Mouse (Mus musculus) olfactory bulb, adult 2 months (tissue): ENCODE measurements around the gene Fat2. TPM values are rescaled to one million over a fixed set of nuclear protein-coding genes. Genes with fewer than 3 reads are reported as not detected.

Source experiments
- H3K27ac ChIP-seq: fragments of 200-500 bp; 2 replicates; pipeline ENCODE4 v1.5.1; 2012; ENCODE audit warnings: low read depth, low read length; ENCODE audit not compliant: insufficient read depth
- H3K4me1 ChIP-seq: fragments of 200-500 bp; 2 replicates; pipeline ENCODE4 v1.6.1; 2012; ENCODE audit warnings: low read length; ENCODE audit not compliant: control insufficient read depth, insufficient read depth
- H3K4me3 ChIP-seq: fragments of 200-500 bp; 2 replicates; pipeline ENCODE4 v1.5.1; 2012; ENCODE audit warnings: mild to moderate bottlenecking, low read depth, low read length, moderate library complexity; ENCODE audit not compliant: insufficient read depth
- CTCF ChIP-seq: fragments of 200-500 bp; IDR thresholded peaks from 2 replicates; pipeline ENCODE4 v1.5.1; 2012; ENCODE audit warnings: low read depth, mild to moderate bottlenecking, low read length, moderate library complexity; ENCODE audit not compliant: insufficient read depth
- POLR2A ChIP-seq: fragments of 200-500 bp; IDR thresholded peaks from 2 replicates; pipeline ENCODE4 v1.6.1; 2012; ENCODE audit warnings: mild to moderate bottlenecking, low read depth, low read length, moderate library complexity; ENCODE audit not compliant: insufficient read depth
- WGBS: fragments of 180-500 bp; shearing (Covaris S2); methylation state at CpG from one replicate; pipeline ENCODE4 v1.1.7; 2018; 5-methylcytosine and 5-hydroxymethylcytosine counted together
- polyA plus RNA-seq: library from polyadenylated mRNA; stranded (reverse); fragments of >200 nt; gene quantifications from 2 replicates; pipeline ENCODE4 v1.2.4, GENCODE M21; 2012; ENCODE audit warnings: low replicate concordance; ENCODE audit not compliant: missing spikeins, insufficient read depth, insufficient read length

Gene Fat2
- polyA plus RNA-seq = not detected in 2 replicates

DNA sequence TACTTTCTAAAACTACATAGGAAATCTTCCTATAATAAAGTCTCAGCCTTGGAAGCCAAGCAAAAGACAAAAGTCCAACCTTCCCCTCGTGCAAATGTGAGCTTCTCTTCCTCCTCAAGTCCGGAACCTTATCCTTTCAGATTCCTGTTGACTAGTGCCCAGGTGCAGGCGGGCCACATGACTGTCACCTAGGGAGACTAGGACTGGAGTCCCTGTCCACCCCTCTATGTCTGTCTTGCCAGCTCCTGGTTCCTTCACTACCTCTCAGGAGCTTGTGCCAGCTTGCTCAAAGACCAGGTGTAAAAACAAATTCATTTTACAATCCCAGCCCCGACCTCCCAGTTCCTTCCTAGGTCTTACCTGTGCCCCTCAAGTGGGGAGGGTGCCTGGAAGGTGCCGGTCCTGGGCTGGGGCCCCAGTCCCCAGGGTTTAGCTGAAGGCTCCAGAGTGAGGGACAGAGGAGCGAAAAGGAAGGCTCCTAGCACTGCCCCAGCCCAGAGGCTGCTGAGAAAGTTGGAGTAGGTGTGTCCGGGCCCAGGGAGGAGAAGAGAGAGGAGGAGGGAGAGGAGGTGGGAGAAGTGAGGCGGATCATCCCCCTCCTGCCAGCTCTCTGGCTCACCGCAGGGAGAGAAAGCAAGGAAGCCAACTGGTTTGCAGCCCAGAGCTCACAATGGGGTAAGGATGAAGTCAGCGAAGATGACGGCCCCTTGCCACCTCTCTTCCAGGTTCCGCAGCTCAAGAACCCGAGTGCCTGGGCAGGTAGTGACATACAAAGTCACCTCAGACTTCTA lies at the start of gene Fat2:
Gene Fat2 (minus strand): TSS at position 464 of the 791 bp plus-strand sequence.
- Histone ChIP-seq H3K27ac (no peak within 1 kb of the TSS), H3K4me1 (peaks cover 5% of the 10 kb centered on the region), H3K4me3 (no peak within 1 kb of the TSS)
- TF ChIP-seq POLR2A = no peak
- TF ChIP-seq CTCF = no peak
- 38% methylated on average over 13 of the region's 13 CpGs for WGBS

GRCm38 (mm10) chr11:55383463-55384045 lies 47.2 kb upstream of the Fat2 start:
- Histone ChIP-seq H3K4me3 (no peak overlapping the region), H3K4me1 (peaks cover 6% of the 10 kb centered on the region), H3K27ac (no peak overlapping the region)
- 63% methylated on average over 6 of the region's 6 CpGs for WGBS
- TF ChIP-seq CTCF = no peak
- TF ChIP-seq POLR2A = no peak

GRCm38 (mm10) chr11:55380908-55381307 lies 44.5 kb upstream of the Fat2 start:
- Histone ChIP-seq H3K4me3 (no peak overlapping the region), H3K27ac (no peak overlapping the region), H3K4me1 (peaks cover 12% of the 10 kb centered on the region)
- TF ChIP-seq POLR2A = no peak
- no peak for TF ChIP-seq CTCF
- WGBS = 42% methylated on average over 6 of the region's 6 CpGs

DNA sequence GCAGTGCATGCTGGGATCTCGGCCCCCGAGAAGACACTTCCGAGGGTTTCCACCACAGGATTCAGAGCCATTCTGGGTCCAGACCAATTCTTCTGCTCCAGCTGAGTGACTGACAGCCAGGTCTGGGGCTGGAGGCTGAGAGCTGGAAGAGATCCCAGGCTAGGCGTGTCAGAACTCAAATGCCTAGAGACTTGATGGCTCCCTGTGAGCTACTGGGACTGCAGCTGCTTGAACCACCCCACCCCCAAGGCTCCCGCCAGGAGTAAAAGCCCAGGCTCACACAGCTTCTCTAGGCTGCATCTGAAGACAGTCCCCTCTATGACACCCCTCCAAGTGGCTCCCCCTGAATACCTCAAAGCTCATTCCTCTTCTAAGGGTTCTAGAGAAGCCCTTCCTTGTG lies 42.0 kb upstream of the Fat2 start:
- H3K4me3 ChIP-seq = no peak overlapping the region
- no peak for TF ChIP-seq CTCF
- no peak for TF ChIP-seq POLR2A
- WGBS = 13% methylated on average over 5 of the region's 5 CpGs
- peaks cover 12% of the 10 kb centered on the region for H3K4me1 ChIP-seq
- H3K27ac ChIP-seq = peak overlapping the region; percentile 78; the same call in 1 of the 2 replicates

DNA sequence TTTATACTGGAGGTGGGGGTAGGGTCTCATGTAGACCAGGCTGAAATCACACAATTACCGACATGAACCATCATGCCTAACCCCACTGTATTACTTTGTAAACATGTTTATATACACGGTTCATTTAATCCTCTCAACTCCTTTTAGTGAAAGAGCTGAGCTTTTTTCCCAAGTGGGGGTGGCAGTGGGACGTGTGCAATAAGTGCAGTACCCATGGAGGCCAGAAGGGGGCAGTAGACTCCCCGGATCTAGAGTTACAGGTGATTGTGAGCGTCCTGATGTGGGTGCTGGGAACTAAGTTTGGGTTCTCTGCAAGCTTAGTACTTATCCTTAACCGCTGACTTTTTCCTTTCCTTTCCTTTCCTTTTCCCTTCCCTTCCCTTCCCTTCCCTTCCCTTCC lies 37.5 kb upstream of the Fat2 start:
- H3K4me1 ChIP-seq = peaks cover 8% of the 10 kb centered on the region
- WGBS = 54% methylated on average over 6 of the region's 6 CpGs
- no peak overlapping the region for H3K4me3 ChIP-seq

DNA sequence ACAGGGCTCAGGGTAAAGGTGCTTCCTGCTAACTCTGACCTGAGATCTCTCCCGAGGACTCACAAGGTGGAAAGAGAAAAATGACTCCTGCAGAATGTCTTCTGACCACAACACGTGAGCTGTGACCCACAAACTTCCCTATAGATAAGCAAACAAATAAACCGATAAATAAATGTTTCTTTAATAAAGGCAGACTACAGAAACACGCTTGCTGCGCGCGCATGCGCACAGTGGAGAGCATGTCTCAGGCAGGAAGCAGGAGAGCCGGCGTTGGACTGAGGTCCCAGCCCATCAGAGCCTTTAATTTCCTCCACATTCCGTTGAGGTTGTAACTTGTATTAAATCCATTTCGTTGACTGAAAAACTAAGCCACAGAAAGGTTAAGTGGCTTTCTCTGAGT lies 37.0 kb upstream of the Fat2 start:
- H3K4me3 ChIP-seq = no peak overlapping the region
- peaks cover 5% of the 10 kb centered on the region for H3K4me1 ChIP-seq
- TF ChIP-seq POLR2A (no peak), CTCF (no peak)
- 90% methylated on average over 12 of the region's 12 CpGs for WGBS
- no peak overlapping the region for H3K27ac ChIP-seq

More for the DNA sequence above, 37.5 kb upstream of the Fat2 start:
- TF ChIP-seq POLR2A = no peak
- TF ChIP-seq CTCF = peak; percentile 22; the same call in 1 of the 2 replicates
- H3K27ac ChIP-seq = no peak overlapping the region

- no peak overlapping the region for H3K4me3 ChIP-seq
- no peak overlapping the region for H3K27ac ChIP-seq
- TF ChIP-seq CTCF (no peak), POLR2A (no peak)
- 58% methylated on average over 6 of the region's 6 CpGs for WGBS
- no peaks in the 10 kb centered on the region for H3K4me1 ChIP-seq
These were observed 35.6 kb upstream of the Fat2 start for GRCm38 (mm10) chr11:55372001-55372400.

DNA sequence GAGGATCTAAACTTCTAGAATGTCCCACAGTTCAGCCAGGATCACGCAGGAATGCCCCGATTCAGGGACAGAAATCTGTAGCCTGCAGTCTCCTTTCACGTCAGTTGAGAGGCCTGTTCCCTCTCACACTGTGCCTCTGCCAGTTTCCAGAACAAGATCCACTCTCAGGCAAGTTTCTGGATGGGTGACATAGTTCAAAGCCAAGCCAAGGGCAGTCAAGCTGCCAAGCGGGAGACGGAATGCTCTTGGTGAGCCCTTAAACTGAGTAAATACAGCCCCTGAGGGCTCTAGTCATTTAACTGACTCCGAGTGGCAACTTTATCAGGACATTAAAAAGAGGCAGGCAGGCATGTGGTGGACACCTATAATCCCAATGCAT lies 32.7 kb upstream of the Fat2 start:
- no peak overlapping the region for H3K27ac ChIP-seq
- no peak for TF ChIP-seq POLR2A
- no peak for TF ChIP-seq CTCF
- 63% methylated on average over 6 of the region's 6 CpGs for WGBS
- no peak overlapping the region for H3K4me3 ChIP-seq
- H3K4me1 ChIP-seq = no peaks in the 10 kb centered on the region; the same call in 1 of the 2 replicates

DNA sequence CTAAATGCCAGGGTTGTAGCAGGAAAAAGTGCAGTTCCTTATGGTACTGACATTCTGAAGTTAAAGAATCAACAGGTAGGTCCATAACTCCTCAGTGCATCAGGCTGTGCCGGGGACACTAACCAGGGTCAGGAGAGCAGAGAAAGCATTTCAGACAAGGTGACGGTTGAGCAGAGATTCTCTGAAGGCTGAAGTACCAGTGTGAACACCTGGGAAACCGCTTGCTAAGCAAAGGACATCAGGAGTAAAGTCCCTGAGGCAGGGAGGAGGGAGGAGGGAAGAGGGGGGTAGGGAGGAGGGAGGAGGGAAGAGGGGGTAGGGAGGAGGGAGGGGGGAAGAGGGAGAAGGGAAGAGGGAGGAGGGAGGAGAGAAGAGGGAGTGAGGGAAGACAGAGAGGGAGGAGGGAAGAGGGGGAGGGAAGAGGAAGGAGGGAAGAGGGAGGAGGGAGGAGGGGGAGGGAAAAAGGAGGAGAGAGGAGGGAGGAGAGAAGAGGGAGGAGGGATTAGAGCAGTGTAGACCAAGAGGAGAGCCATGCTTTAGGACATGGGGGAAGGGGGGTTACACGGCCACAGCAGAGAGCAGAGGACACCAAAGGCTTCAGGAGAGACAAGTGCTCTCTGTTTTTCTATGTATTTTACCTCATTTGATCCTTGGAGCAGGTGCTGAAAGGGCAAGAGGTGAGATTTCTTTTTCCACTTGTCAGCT lies 32.2 kb upstream of the Fat2 start:
- Histone ChIP-seq H3K4me1 (no peaks in the 10 kb centered on the region; the same call in 1 of the 2 replicates), H3K4me3 (no peak overlapping the region), H3K27ac (no peak overlapping the region)
- 77% methylated on average over 4 of the region's 4 CpGs for whole genome bisulfite sequencing
- no peak for TF ChIP-seq CTCF
- TF ChIP-seq POLR2A = no peak
